Mouse (Mus musculus) neural tube, embryonic 13.5 days (tissue): ENCODE results near the gene Shisa2. TPM values are rescaled to one million over a fixed set of nuclear protein-coding genes. Genes with fewer than 3 reads are reported as not detected.

ENCODE experiments used
- ATAC-seq: fragments of 200-750 bp; cut with Nextera tagmentation; 2 replicates; pipeline ENCODE4 v1.8.0; 2017; ENCODE audit warnings: low read depth, mild to moderate bottlenecking, moderate TSS enrichment, moderate library complexity
- H3K27ac ChIP-seq: fragments of 300-500 bp; sonication (generic); replicated peaks from 2 replicates; pipeline ENCODE4 v1.5.1; 2015; ENCODE audit warnings: moderate library complexity, mild to moderate bottlenecking, inconsistent platforms
- H3K27me3 ChIP-seq: fragments of 300-500 bp; sonication (generic); 2 replicates; pipeline ENCODE4 v1.6.1; 2015; ENCODE audit warnings: mild to moderate bottlenecking, inconsistent platforms
- H3K36me3 ChIP-seq: fragments of 300-500 bp; sonication (generic); 2 replicates; pipeline ENCODE4 v1.6.1; 2015; ENCODE audit warnings: mild to moderate bottlenecking, inconsistent platforms
- H3K4me1 ChIP-seq: fragments of 300-500 bp; sonication (generic); replicated peaks from 2 replicates; pipeline ENCODE4 v1.6.1; 2015; ENCODE audit warnings: inconsistent platforms
- H3K4me2 ChIP-seq: fragments of 300-500 bp; sonication (generic); 2 replicates; pipeline ENCODE4 v1.6.1; 2015; ENCODE audit warnings: inconsistent platforms, mild to moderate bottlenecking, moderate library complexity
- H3K4me3 ChIP-seq: fragments of 300-500 bp; sonication (generic); 2 replicates; pipeline ENCODE4 v1.5.1; 2015; ENCODE audit warnings: mild to moderate bottlenecking, inconsistent platforms
- H3K9ac ChIP-seq: fragments of 300-500 bp; sonication (generic); 2 replicates; pipeline ENCODE4 v1.6.1; 2015; ENCODE audit warnings: moderate library complexity, mild to moderate bottlenecking, inconsistent platforms
- H3K9me3 ChIP-seq: fragments of 300-500 bp; sonication (generic); 2 replicates; pipeline ENCODE4 v1.6.1; 2016; ENCODE audit warnings: inconsistent platforms
- WGBS: fragments of 180-500 bp; shearing (Covaris S2); methylation state at CpG from one replicate; pipeline ENCODE4 v1.1.7; 2015; 5-methylcytosine and 5-hydroxymethylcytosine counted together
- polyA plus RNA-seq: library from polyadenylated mRNA; unstranded; fragments of >200 nt; fragmentation: Nextera tagmentation; extraction: Ambion mirVana; gene quantifications from 2 replicates; pipeline ENCODE4 v1.2.1, GENCODE M21; 2015

Shisa2 gene
- polyA plus RNA-seq, 1 experiment from 2014 or later, result 3.6 TPM

DNA sequence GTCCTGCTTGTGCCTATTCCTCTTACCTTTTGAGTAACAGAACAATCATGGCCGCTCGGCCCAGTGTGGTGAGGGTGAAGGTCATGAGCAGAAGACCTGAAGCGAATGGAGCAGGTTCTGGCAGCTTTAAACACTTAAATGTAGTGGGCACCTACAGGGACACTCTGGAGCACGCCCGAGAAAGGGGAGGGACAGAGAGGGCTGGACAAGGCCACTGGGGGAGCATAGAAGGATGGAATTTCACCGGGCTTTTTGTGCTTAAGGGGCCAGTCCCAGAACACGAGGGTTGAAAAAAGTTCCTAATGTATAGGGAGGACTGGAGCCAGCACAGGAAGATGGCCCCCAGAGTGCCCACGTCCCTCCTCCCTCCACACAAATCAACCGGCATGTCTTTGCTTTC, 8.9 kb downstream of the Shisa2 start:
- Histone ChIP-seq H3K27me3 (peaks cover 11% of the 10 kb centered on the region), H3K4me1 (0 out of 2 replicates have a peak, but pooled peaks cover 5% of the 10 kb centered on the region), H3K9ac (no peak overlapping the region), H3K4me3 (no peak overlapping the region), H3K36me3 (no peaks in the 10 kb centered on the region), H3K27ac (no peak overlapping the region), H3K4me2 (no peak overlapping the region), H3K9me3 (no peaks in the 10 kb centered on the region)
- WGBS, result 85% methylated on average over 9 of the region's 9 CpGs
- ATAC-seq, result no peak

DNA sequence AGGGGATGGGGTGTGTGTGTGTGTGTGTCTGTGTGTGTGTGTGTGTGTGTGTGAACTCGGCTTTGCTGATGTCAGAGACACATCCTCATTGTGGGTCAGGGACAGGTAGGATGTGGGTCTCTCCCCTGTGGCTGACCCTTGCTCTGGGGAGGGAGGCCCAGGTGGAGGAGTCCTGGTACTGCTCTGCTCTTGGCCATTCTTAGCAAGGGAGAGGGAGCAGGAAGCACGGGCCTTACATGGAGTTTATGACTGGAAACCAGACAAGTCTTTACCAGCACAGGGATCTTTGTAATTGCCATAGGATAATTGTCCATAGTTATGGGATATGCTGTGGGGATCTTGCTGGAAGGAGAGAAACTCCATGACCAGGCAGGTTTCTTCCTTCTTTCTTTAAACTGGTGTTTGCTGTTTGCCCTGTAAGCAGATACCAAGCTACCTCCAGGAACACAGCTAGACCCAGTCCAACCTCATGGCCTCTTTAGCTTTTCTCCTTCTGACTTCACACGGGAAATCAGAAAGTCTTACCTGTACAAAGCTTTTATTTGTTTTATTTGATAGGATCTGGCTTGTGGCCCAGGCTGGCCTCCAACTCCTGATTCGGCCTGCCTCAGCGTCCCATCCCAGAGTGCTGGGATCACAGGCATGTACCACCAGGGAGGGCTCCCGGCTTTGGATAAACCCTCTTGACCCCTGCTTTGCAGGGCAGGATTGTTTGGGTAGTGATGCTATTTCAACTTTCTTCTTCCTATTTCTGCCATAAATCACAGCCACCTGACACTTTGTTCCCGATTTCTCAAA, 14.0 kb downstream of the Shisa2 start:
- Histone ChIP-seq H3K4me3 (no peak overlapping the region), H3K27ac (no peak overlapping the region), H3K9me3 (no peaks in the 10 kb centered on the region), H3K4me1 (peaks cover 14% of the 10 kb centered on the region), H3K4me2 (no peak overlapping the region), H3K9ac (no peak overlapping the region), H3K27me3 (no peaks in the 10 kb centered on the region), H3K36me3 (no peaks in the 10 kb centered on the region)
- no peak for ATAC-seq
- WGBS, result 73% methylated on average over 7 of the region's 7 CpGs

DNA sequence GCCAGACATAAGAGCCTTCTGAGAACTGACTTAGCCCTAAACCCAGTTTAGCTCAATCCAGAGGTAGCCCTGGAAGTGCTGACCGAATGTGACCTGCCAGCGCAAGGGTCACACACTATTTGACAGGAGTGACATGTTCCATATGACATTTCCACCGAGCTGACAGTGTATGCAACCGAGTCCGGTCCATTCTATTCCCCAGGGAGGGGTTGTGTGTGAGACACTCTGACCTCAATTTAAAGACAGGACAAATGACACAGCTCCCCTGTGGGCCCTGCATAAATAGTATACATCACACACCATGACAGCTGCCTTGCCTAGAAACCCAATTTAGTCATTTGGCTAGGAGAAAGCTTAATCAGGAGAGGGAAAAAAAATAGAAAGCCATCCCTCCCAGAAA, 16.7 kb downstream of the Shisa2 start:
- Histone ChIP-seq H3K27ac (no peak overlapping the region), H3K4me1 (peaks cover 19% of the 10 kb centered on the region), H3K9ac (no peak overlapping the region), H3K4me3 (no peak overlapping the region), H3K4me2 (no peak overlapping the region), H3K9me3 (no peaks in the 10 kb centered on the region), H3K27me3 (no peaks in the 10 kb centered on the region), H3K36me3 (no peaks in the 10 kb centered on the region)
- no peak for ATAC-seq
- 48% methylated on average over 5 of the region's 5 CpGs for WGBS

DNA sequence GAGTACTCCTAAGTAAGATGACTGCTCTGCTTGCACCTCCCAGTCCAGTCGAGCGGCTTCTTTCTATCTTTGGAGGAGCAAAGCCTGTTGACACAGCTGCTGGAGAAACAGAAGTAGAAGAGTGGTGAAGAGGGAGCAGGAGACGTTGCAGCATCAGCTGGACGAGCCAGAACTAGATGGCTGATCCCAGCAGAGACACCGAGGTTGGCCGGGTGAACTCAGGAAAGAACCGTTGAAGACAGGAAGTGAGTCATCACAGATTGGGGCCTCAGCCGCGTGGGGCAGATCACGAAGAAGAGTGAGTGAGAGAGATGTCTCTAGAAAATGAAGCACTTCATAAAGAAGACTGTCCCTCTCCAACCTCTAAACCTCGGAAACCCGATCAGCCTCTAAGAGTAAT, 18.5 kb downstream of the Shisa2 start:
- Histone ChIP-seq H3K36me3 (no peaks in the 10 kb centered on the region), H3K4me2 (no peak overlapping the region), H3K27me3 (no peaks in the 10 kb centered on the region), H3K27ac (no peak overlapping the region), H3K4me1 (peaks cover 24% of the 10 kb centered on the region), H3K9me3 (no peaks in the 10 kb centered on the region), H3K4me3 (no peak overlapping the region), H3K9ac (no peak overlapping the region)
- ATAC-seq, result no peak
- 79% methylated on average over 12 of the region's 12 CpGs for WGBS

DNA sequence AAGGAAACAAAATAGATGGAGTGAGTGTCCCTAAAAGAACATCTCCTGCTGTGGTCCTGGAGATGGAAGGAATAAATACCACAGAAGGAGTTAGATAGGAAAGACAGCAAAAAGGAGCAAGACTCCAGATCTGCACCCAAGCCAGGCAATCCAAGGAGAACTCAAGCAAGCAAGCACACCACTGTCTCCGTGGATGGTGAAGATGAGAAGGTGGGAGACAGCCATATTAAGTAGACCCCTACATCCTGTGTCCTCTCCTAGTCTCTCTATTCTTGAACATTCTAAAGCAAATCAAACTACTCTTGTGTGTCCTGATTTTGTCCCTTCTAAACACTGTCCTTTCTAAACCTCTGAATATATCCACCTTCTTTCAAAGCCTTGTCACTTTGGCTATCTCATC, 19.1 kb downstream of the Shisa2 start:
- Histone ChIP-seq H3K27me3 (no peaks in the 10 kb centered on the region), H3K27ac (no peak overlapping the region), H3K4me3 (no peak overlapping the region), H3K9me3 (no peaks in the 10 kb centered on the region), H3K36me3 (no peaks in the 10 kb centered on the region), H3K9ac (no peak overlapping the region), H3K4me2 (no peak overlapping the region), H3K4me1 (peaks cover 29% of the 10 kb centered on the region)
- no peak for ATAC-seq
- WGBS, result 95% methylated on average over 1 of the region's 1 CpGs

DNA sequence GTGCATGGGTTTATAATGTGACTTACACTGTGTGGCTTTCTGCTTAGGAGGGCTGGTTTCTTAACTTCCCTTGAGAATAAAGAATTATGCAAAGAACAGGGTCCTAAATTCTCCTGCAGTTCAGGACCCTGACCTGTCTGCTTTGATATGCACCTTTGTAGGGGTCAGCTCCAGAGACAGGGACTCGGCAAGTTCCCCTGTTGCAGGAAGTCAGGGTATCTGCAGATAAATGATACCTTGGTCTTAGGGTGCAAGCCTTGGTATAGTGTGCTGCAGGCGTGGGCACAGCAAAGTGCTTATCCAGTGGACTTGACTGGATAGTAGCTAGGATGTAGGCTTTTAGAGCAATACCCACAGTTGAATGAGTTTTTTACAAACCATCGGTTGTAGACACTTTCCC, 19.8 kb downstream of the Shisa2 start:
- H3K4me1 ChIP-seq, result peaks cover 31% of the 10 kb centered on the region
- no peak overlapping the region for H3K4me2 ChIP-seq
- WGBS, result 75% methylated on average over 3 of the region's 3 CpGs
- H3K27ac ChIP-seq, result no peak overlapping the region
- no peak overlapping the region for H3K4me3 ChIP-seq
- H3K9me3 ChIP-seq, result no peaks in the 10 kb centered on the region
- no peaks in the 10 kb centered on the region for H3K36me3 ChIP-seq
- no peaks in the 10 kb centered on the region for H3K27me3 ChIP-seq
- H3K9ac ChIP-seq, result no peak overlapping the region
- ATAC-seq, result no peak

DNA sequence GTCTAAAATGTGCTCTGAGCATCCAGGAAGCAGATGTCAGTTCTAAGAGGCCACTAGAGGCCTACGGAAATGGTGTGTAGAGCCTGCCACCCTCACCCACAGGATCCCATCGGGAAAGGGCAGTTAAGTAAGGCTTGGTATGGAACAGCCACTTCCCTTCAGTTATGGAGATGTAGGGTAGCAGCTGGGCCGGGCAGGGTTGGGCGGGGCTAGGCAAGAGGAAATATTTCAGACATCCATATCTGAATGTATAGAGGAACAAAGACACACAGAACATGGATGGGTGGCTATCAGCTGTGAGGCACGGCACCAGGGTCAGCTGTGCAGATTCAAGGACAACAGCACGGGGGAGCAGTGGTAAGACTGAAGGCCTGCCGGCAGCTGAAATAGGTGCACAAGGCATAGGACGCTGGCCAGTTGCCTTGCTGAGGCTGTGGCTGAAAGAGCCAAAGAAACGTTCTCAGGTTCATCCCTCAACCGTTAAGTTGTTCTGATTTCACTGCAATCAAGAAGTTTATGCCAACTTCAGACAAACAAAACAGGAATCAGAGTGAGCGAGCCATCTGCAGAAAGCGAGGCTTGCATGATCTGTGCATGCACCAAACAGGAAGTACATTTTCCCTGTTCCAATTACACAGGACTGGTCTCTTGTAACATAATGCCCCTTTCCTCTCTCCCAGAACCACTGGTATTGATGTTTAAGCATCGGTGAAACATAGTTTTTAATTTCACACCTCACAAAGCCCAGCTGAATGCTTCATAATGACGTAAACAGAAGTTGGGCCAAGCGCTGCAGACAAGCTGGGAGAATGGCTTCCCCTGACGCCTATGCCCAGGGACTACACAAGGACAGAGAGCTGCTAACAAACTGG, 22.0 kb downstream of the Shisa2 start:
- peak overlapping the region; percentile 49 for H3K27ac ChIP-seq
- 0 out of 2 replicates have a peak, but pooled peaks have one; percentile 28 for ATAC-seq

DNA sequence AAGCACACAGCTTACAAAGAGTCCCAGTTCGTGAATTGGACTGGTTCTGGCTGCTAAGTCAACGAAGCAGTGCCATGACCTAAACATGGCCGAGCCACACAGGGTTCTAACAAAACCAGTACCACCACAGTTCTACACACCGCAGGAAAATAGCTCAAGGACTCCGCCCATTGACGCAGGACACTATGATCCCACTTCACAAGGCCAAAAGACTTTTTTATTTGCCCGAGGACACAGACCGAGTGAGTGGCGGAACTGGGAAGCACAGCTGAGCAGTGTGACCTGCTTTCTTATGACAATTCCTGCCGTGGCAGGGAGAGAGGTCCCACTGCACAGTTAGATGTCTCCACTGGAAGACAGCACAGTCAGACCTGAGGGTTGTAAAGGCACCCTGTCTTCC, 23.5 kb downstream of the Shisa2 start:
- 74% methylated on average over 10 of the region's 10 CpGs for WGBS
- Histone ChIP-seq H3K9me3 (no peaks in the 10 kb centered on the region), H3K9ac (no peak overlapping the region), H3K4me2 (no peak overlapping the region), H3K27me3 (no peaks in the 10 kb centered on the region), H3K4me3 (no peak overlapping the region), H3K27ac (no peak overlapping the region), H3K36me3 (no peaks in the 10 kb centered on the region), H3K4me1 (peaks cover 19% of the 10 kb centered on the region)
- ATAC-seq, result no peak

More for the DNA sequence above, 22.0 kb downstream of the Shisa2 start:
- Histone ChIP-seq H3K4me1 (peaks cover 25% of the 10 kb centered on the region), H3K36me3 (no peaks in the 10 kb centered on the region), H3K27me3 (no peaks in the 10 kb centered on the region), H3K9ac (no peak overlapping the region), H3K9me3 (no peaks in the 10 kb centered on the region), H3K4me3 (no peak overlapping the region), H3K4me2 (no peak overlapping the region)
- WGBS, result 67% methylated on average over 16 of the region's 16 CpGs

DNA sequence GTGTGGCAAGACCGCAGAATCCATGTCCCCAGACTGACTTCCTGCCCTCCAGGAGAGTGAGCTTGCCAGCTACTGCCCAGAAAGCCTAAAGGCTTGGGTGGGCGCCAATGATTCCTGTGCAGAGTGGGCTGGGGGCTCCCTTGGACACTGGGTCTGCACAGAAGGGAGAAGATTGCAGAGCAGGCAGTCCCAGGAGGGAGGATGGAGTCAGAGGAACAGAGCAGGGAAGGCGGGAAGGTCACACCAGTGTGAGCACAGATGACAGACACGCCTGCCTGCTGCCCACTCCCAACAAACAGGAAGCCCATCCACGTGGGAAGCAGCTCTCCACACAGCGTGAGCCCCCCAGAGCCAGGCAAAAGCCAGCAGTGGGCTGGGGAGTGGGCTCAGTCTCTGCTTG, 24.2 kb downstream of the Shisa2 start:
- Histone ChIP-seq H3K4me3 (no peak overlapping the region), H3K4me2 (no peak overlapping the region), H3K36me3 (no peaks in the 10 kb centered on the region), H3K9ac (no peak overlapping the region), H3K27me3 (no peaks in the 10 kb centered on the region), H3K4me1 (peaks cover 19% of the 10 kb centered on the region), H3K9me3 (no peaks in the 10 kb centered on the region), H3K27ac (no peak overlapping the region)
- ATAC-seq, result peak; percentile 22; the same call in 1 of the 2 replicates
- WGBS, result 71% methylated on average over 6 of the region's 6 CpGs

DNA sequence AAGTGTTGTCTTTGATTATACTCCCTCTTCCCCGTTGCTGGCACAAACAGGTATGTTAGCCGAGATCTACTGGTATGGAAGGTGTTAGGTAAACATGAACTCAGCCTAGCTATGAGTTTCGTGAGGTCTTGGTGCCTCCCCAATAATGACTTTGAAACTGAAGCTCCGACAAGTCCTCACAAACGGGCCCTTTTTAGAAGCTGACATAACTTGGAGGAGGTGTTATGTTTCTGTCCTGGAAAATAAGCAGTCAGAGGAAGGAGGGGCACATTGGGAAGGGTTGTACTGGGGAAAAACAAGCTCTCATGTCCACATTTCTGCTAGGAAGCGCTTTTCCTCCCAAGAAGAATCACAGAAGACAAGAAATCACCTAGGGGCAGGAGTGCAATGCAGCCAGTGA, 31.5 kb downstream of the Shisa2 start:
- Histone ChIP-seq H3K4me1 (no peaks in the 10 kb centered on the region), H3K9me3 (0 out of 2 replicates have a peak, but pooled peaks cover 4% of the 10 kb centered on the region), H3K4me2 (no peak overlapping the region), H3K36me3 (no peaks in the 10 kb centered on the region), H3K27ac (no peak overlapping the region), H3K4me3 (no peak overlapping the region), H3K9ac (no peak overlapping the region), H3K27me3 (no peaks in the 10 kb centered on the region)
- 83% methylated on average over 6 of the region's 6 CpGs for WGBS
- ATAC-seq, result no peak

DNA sequence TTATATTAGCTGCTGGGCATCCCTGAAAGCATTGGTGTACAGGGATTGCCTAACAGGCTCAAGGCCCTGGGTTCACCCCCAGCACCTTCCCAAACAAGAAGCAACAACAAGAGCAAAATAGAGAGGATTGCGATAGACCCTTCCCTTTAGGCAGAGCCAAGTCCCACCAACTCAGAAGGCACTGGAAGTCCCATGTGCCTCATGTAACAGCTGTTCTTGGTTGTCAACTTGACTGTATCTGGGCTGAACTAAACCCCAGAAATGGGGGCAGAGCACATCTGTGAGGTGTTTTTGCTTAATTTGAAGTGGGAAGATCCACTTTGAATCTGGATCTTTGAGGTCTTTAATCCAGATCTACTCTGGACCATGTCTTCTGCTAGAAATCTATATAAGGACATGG, 32.0 kb downstream of the Shisa2 start:
- Histone ChIP-seq H3K4me3 (no peak overlapping the region), H3K27ac (no peak overlapping the region), H3K4me2 (no peak overlapping the region), H3K9me3 (0 out of 2 replicates have a peak, but pooled peaks cover 6% of the 10 kb centered on the region), H3K27me3 (no peaks in the 10 kb centered on the region), H3K4me1 (no peaks in the 10 kb centered on the region), H3K9ac (no peak overlapping the region), H3K36me3 (no peaks in the 10 kb centered on the region)
- WGBS, result 97% methylated on average over 1 of the region's 1 CpGs
- no peak for ATAC-seq

DNA sequence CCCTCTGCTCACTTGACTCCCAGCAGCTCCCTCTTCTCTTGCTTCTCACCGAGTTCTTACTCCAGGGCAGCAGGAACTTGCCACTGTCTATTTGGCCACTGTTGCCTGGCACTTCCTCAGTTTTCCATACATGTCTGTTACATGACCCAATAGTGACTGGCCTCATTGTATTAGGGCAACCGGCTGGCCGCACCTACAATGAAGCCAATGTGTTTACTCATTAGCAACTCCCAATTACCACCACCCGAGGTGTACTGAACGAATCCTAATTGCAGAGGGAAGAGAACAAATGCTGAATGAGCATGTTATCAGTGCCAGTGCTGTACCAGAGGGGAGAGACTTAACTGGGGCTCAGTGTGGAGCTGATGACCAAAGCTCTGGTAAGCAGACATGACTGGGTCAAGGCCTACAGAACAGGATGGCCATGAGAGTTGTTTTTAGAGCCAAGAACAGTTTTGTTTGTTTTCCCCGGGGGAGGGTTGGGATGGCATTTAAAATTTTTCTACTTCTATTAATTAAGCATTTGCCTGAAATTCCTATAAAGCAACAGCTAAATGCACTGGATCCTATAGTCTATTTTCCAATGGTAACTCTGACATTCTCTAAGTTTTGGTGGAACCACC, 47.9 kb downstream of the Shisa2 start:
- Histone ChIP-seq H3K36me3 (no peaks in the 10 kb centered on the region), H3K4me2 (no peak overlapping the region), H3K4me1 (peaks cover 21% of the 10 kb centered on the region), H3K4me3 (no peak overlapping the region), H3K9me3 (no peaks in the 10 kb centered on the region), H3K9ac (no peak overlapping the region), H3K27ac (no peak overlapping the region), H3K27me3 (no peaks in the 10 kb centered on the region)
- ATAC-seq, result no peak
- 78% methylated on average over 6 of the region's 6 CpGs for WGBS
